Mouse (Mus musculus) layer of hippocampus, adult 18-20 months (tissue): ENCODE data around the gene Cog5. TPM values are rescaled to one million over a fixed set of nuclear protein-coding genes. Genes with fewer than 3 reads are reported as not detected.
A peak's percentile ranks its signal among the peaks of the same experiment; 100 is the strongest.
"Not testable (repeated sequence)": the region's sequence is repeated elsewhere in the genome, so short reads cannot be mapped to it uniquely, and the experiment has no call there.

Experiments
- DNase-seq, 2 experiments: peaks; one replicate each; pipeline ENCODE4 v3.0.0; 2022; ENCODE audit warnings: low spot score in 2 of 2
- long read RNA-seq: library from polyadenylated mRNA; stranded (forward); transcript quantifications from one replicate; pipeline ENCODE4 v2.0.0, GENCODE M21; 2021
- total RNA-seq, 2 experiments: library from RNA; stranded (reverse); gene quantifications; 2 replicates each; pipeline ENCODE4 v1.2.3; 2021

The Cog5 gene
- 10 to 100 TPM; 63.6 to 64.7 TPM for total RNA-seq
- long read RNA-seq, transcript Cog5-201 (23 exons, 2,997 nt), result major isoform, 5 of 32 reads
- long read RNA-seq, partial matches to known transcripts, result 10 of 32 reads
- long read RNA-seq, other reads (novel, unspliced or antisense), result 17 of 32 reads

- DNase-seq, result peak; percentile 95 to 98
These were observed at the start of gene Cog5, which contains the start of gene Dus4l for GRCm38 (mm10) chr12:31654197-31654964. Cog5 (plus strand) TSS chr12:31654869. Dus4l (minus strand) TSS chr12:31654826.

- DNase-seq, result peak in 1 of 2 experiments; percentile 11
These were observed 49.8 kb upstream of the Cog5 start for GRCm38 (mm10) chr12:31604894-31605293.

GRCm38 (mm10) chr12:31608138-31608537, 46.5 kb upstream of the Cog5 start:
- no peak for DNase-seq

GRCm38 (mm10) chr12:31613353-31613752, 41.3 kb upstream of the Cog5 start:
- DNase-seq, result no peak

- no peak for DNase-seq
These were observed 34.6 kb upstream of the Cog5 start for GRCm38 (mm10) chr12:31620106-31620505.

- no peak for DNase-seq
These were observed 29.7 kb upstream of the Cog5 start for GRCm38 (mm10) chr12:31625016-31625415.

GRCm38 (mm10) chr12:31628396-31628795, 26.3 kb upstream of the Cog5 start:
- not testable (repeated sequence) for DNase-seq

GRCm38 (mm10) chr12:31633970-31634342, 20.7 kb upstream of the Cog5 start:
- DNase-seq, result no peak

- DNase-seq, result peak; percentile 18 to 63
These were observed 20.1 kb upstream of the Cog5 start, which contains the start of gene Bcap29 for GRCm38 (mm10) chr12:31634343-31635239. Bcap29 (minus strand) TSS chr12:31634658.

GRCm38 (mm10) chr12:31635240-31635607, 19.4 kb upstream of the Cog5 start:
- DNase-seq, result no peak

- DNase-seq, result no peak
These were observed 1.1 kb upstream of the Cog5 start for GRCm38 (mm10) chr12:31653611-31654010.

GRCm38 (mm10) chr12:31654965-31655477, 352 bp downstream of the Cog5 start:
- DNase-seq, result no peak

- no peak for DNase-seq
These were observed 2.2 kb downstream of the Cog5 start for GRCm38 (mm10) chr12:31656841-31657240.

GRCm38 (mm10) chr12:31665999-31666398, 11.3 kb downstream of the Cog5 start:
- no peak for DNase-seq

- DNase-seq, result no peak
These were observed 12.5 kb downstream of the Cog5 start for GRCm38 (mm10) chr12:31667187-31667586.

GRCm38 (mm10) chr12:31686679-31687078, 32.0 kb downstream of the Cog5 start:
- DNase-seq, result no peak

GRCm38 (mm10) chr12:31693278-31693677, 38.6 kb downstream of the Cog5 start:
- no peak for DNase-seq

GRCm38 (mm10) chr12:31700623-31701347, 46.1 kb downstream of the Cog5 start:
- DNase-seq, result no peak

GRCm38 (mm10) chr12:31701411-31701810, 46.7 kb downstream of the Cog5 start:
- no peak for DNase-seq

- DNase-seq, result no peak
These were observed 49.2 kb downstream of the Cog5 start for GRCm38 (mm10) chr12:31703904-31704303.

GRCm38 (mm10) chr12:31706168-31706567, 51.5 kb downstream of the Cog5 start:
- no peak for DNase-seq
